Mouse (Mus musculus) limb, embryonic 14.5 days (tissue): ENCODE data around the gene Pik3r5. TPM values are rescaled to one million over a fixed set of nuclear protein-coding genes. Genes with fewer than 3 reads are reported as not detected.

Source experiments
- ATAC-seq: fragments of 200-750 bp; cut with Nextera tagmentation; 2 replicates; pipeline ENCODE4 v1.8.0; 2017; ENCODE audit warnings: low read depth, moderate number of reproducible peaks, moderate TSS enrichment; ENCODE audit not compliant: low FRiP score
- DNase-seq: peaks from one replicate; pipeline ENCODE4 v3.0.0-alpha.2; 2015; ENCODE audit warnings: low spot score
- H3K27ac ChIP-seq: fragments of 300-500 bp; sonication (generic); replicated peaks from 2 replicates; pipeline ENCODE4 v1.5.1; 2014; ENCODE audit warnings: low read depth, mild to moderate bottlenecking, low read length, moderate library complexity, mixed read lengths
- H3K27me3 ChIP-seq: fragments of 300-500 bp; sonication (generic); 2 replicates; pipeline ENCODE4 v1.6.1; 2014; ENCODE audit warnings: low read length, mixed read lengths; ENCODE audit not compliant: control insufficient read depth, insufficient read depth
- H3K36me3 ChIP-seq: fragments of 300-500 bp; sonication (generic); 2 replicates; pipeline ENCODE4 v1.6.1; 2014; ENCODE audit warnings: mild to moderate bottlenecking, low read length, moderate library complexity, mixed read lengths; ENCODE audit not compliant: control insufficient read depth, insufficient read depth
- H3K4me1 ChIP-seq: fragments of 300-500 bp; sonication (generic); 2 replicates; pipeline ENCODE4 v1.6.1; 2014; ENCODE audit warnings: antibody characterized with exemption, low read length, mixed read lengths; ENCODE audit not compliant: control insufficient read depth, insufficient read depth
- H3K4me2 ChIP-seq: fragments of 300-500 bp; sonication (generic); replicated peaks from 2 replicates; pipeline ENCODE4 v1.6.1; 2014; ENCODE audit warnings: low read depth, mild to moderate bottlenecking, low read length, moderate library complexity; ENCODE audit not compliant: severe bottlenecking
- H3K4me3 ChIP-seq: fragments of 300-500 bp; sonication (generic); replicated peaks from 2 replicates; pipeline ENCODE4 v1.5.1; 2014; ENCODE audit warnings: low read length
- H3K9ac ChIP-seq: fragments of 300-500 bp; sonication (generic); 2 replicates; pipeline ENCODE4 v1.6.1; 2014; ENCODE audit warnings: mild to moderate bottlenecking, low read depth, low read length, moderate library complexity; ENCODE audit not compliant: severe bottlenecking
- H3K9me3 ChIP-seq: fragments of 300-500 bp; sonication (generic); 2 replicates; pipeline ENCODE4 v1.6.1; 2016; ENCODE audit warnings: low read length; ENCODE audit not compliant: control insufficient read depth
- POLR2A ChIP-seq: fragments of 200-500 bp; IDR thresholded peaks from 2 replicates; pipeline ENCODE4 v1.8.0; 2012; ENCODE audit warnings: inconsistent platforms, mild to moderate bottlenecking, moderate library complexity, borderline replicate concordance; ENCODE audit not compliant: insufficient read depth, insufficient read length; ENCODE audit errors: extremely low read depth
- WGBS: fragments of 180-500 bp; shearing (Covaris S2); extraction: QIAGEN DNeasy Blood & Tissue Kit; methylation state at CpG from one replicate; pipeline ENCODE4 v1.1.7; 2014; 5-methylcytosine and 5-hydroxymethylcytosine counted together
- polyA plus RNA-seq, 2 experiments: library from polyadenylated mRNA; depleted of rRNA in 1 of 2; stranded (reverse) in 1 of 2; unstranded in 1 of 2; fragments of >200 nt; fragmentation: Nextera tagmentation in 1 of 2; extraction: Ambion mirVana in 1 of 2; gene quantifications; 2 replicates each; pipeline versions ENCODE4 v1.2.1 to v1.2.3; 2012 to 2014

Pik3r5 gene
- polyA plus RNA-seq, 2 experiments = 0.52 to 1.2 TPM

DNA sequence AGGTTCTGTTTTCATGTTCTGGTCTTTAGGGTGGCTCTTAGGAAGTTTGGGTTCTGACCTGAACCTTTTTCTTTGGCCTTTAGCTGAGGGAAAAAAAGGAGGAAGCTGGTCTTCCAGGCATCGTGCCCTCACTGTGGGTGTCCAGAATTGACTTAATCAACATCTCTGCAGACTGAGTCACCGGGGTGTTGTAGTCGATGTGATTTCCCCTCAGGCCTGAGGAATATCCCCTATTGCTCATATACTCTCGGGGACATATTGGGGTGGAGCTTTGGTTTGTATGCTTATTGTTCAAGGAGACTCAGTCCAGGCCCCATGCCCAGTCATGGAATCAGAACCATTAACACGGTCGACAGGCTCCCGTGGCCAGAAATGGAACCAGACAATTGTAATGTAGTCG, 26.2 kb downstream of the Pik3r5 start:
- Histone ChIP-seq H3K9me3 (no peaks in the 10 kb centered on the region), H3K27me3 (no peaks in the 10 kb centered on the region), H3K9ac (no peak overlapping the region), H3K4me1 (no peaks in the 10 kb centered on the region), H3K36me3 (no peaks in the 10 kb centered on the region), H3K4me3 (no peak overlapping the region), H3K4me2 (no peak overlapping the region), H3K27ac (no peak overlapping the region)
- ATAC-seq (no peak), DNase-seq (no peak)
- 77% methylated on average over 8 of the region's 8 CpGs for WGBS
- TF ChIP-seq POLR2A = no peak

DNA sequence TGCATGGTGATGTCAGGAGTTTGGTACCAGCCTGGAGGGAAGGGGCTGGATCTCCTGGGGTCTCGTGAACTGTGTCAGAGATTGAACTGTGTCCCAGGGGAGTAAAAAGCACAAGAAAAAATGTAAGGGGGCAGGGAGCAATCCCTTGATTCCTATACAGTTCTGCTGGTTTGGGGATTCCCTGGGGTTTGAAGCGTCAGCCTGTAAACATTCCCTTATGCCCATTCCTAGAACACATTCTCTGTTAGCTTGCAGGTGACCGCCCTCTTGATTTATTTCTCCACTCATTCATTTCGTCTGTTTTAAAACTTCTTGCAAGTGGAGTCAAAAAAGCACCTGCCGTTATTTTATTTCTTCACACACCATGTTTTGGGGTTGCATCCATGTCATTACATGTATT, 27.1 kb downstream of the Pik3r5 start:
- 63% methylated on average over 5 of the region's 5 CpGs for WGBS
- ATAC-seq = no peak
- no peak overlapping the region for H3K4me2 ChIP-seq

DNA sequence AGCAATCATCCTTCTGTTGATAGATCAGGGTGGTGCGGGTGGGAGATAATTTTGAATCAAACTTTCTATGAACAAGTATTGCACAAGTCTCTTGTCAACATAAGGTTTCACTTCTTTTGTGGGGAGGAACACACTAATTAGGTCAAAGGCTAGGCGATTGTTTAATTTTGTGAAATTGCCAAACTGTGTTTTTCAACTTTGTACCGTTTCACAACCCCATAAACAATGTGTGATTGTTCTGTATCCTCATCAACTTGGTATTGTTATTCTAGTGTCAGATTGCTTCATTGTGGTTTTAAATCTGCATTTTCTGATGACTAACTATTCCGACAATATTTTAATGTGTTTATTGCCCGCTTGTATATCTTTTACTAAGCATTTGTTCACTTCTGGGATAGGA, 27.6 kb downstream of the Pik3r5 start:
- Histone ChIP-seq H3K27me3 (no peaks in the 10 kb centered on the region), H3K4me3 (no peak overlapping the region), H3K27ac (no peak overlapping the region), H3K36me3 (no peaks in the 10 kb centered on the region), H3K4me2 (no peak overlapping the region), H3K4me1 (no peaks in the 10 kb centered on the region), H3K9ac (no peak overlapping the region), H3K9me3 (no peaks in the 10 kb centered on the region)
- no peak for ATAC-seq
- WGBS = 84% methylated on average over 5 of the region's 5 CpGs
- DNase-seq = no peak
- no peak for TF ChIP-seq POLR2A

More for the DNA sequence above, 27.1 kb downstream of the Pik3r5 start:
- Histone ChIP-seq H3K27me3 (no peaks in the 10 kb centered on the region), H3K9ac (no peak overlapping the region), H3K27ac (no peak overlapping the region), H3K4me3 (no peak overlapping the region), H3K4me1 (no peaks in the 10 kb centered on the region), H3K36me3 (no peaks in the 10 kb centered on the region), H3K9me3 (no peaks in the 10 kb centered on the region)
- DNase-seq = no peak
- no peak for TF ChIP-seq POLR2A

DNA sequence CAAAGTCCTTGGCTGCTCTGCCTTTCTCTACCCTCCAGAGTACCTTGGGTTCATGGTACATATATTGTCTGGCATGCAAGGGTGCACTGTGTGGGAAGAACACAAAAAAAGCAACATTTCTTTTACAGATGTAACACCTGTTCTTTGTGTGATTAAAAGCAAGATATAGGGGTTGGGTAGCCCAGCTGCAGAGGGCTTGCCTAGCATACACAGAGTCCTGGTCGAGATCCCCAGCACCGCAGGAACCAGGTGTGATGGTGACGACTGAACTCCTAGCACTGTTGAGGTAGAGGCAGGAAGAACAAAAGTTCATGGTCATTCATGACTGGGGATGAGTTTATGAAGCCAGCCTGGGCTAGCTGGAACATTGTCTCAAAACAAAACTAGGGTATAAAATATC, 30.8 kb downstream of the Pik3r5 start:
- Histone ChIP-seq H3K9me3 (no peaks in the 10 kb centered on the region), H3K4me1 (no peaks in the 10 kb centered on the region), H3K27me3 (no peaks in the 10 kb centered on the region), H3K4me2 (no peak overlapping the region), H3K9ac (no peak overlapping the region), H3K4me3 (no peak overlapping the region), H3K27ac (no peak overlapping the region), H3K36me3 (no peaks in the 10 kb centered on the region)
- TF ChIP-seq POLR2A = no peak
- DNase-seq = no peak
- ATAC-seq = no peak
- 76% methylated on average over 3 of the region's 3 CpGs for WGBS

DNA sequence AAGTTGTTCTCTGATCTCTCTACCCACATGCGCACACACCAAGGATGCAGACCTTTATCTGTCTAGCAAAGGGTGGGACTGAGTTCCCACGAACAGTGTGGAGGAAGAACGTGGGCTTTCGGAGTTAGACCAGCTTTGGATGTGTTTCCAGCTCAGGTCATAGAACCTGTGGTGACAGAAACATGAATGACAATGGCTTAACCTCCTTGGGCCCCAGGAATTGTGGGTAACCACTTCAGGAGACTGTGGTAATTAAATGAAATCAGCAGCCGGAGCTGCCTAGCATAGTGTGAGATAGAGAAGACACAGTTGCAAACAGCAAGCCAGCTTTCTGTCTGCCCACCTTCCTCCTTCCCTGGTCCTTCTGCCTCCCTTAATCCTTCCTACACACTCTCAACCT, 32.3 kb downstream of the Pik3r5 start:
- Histone ChIP-seq H3K4me1 (no peaks in the 10 kb centered on the region), H3K9ac (no peak overlapping the region), H3K4me3 (no peak overlapping the region), H3K4me2 (no peak overlapping the region), H3K27ac (no peak overlapping the region), H3K9me3 (no peaks in the 10 kb centered on the region), H3K27me3 (no peaks in the 10 kb centered on the region), H3K36me3 (no peaks in the 10 kb centered on the region)
- TF ChIP-seq POLR2A = no peak
- ATAC-seq (no peak), DNase-seq (no peak)
- WGBS = 82% methylated on average over 5 of the region's 5 CpGs

DNA sequence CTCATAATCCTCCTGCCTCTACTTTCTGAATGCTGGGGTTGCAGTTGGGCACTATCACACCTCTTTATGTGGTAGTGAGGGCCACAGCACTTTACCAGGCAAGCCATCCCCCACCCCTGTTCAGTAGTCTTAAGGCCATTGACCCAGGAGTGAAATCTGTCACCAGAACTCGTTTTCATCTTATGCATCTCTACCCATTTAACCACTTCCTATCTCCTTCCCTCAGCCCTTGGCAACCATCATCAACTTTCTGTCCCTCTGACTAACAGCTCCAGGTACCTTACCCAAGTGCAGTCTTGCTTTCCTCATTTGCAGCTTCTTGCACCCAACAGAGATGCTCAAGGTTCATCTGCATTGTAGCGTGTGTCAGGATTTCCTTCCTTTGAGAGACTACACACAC, 33.2 kb downstream of the Pik3r5 start:
- Histone ChIP-seq H3K27me3 (no peaks in the 10 kb centered on the region), H3K9me3 (no peaks in the 10 kb centered on the region), H3K4me3 (no peak overlapping the region), H3K4me2 (no peak overlapping the region), H3K9ac (no peak overlapping the region), H3K36me3 (no peaks in the 10 kb centered on the region), H3K27ac (no peak overlapping the region), H3K4me1 (no peaks in the 10 kb centered on the region)
- WGBS = 64% methylated on average over 2 of the region's 2 CpGs
- no peak for TF ChIP-seq POLR2A
- DNase-seq = no peak
- ATAC-seq = no peak
